In genomic region chr6:35133579-35134488, GRCm38 (mm10) we compare ENCODE assay signal across 7 mouse cellular contexts. TPM values are rescaled to one million over a fixed set of nuclear protein-coding genes. Genes with fewer than 3 reads are reported as not detected.
A peak's percentile ranks its signal among the peaks of the same experiment; 100 is the strongest.
DNase-seq lines count a peak whose midpoint lies in the region; ATAC-seq lines count a peak whose summit lies in the region.

Gene Cnot4 (minus strand): TSS chr6:35133724.

- H3K27ac ChIP-seq in embryonic facial prominence, embryonic 12.5 days, result peak within 1 kb of the TSS; percentile 92
- peak within 1 kb of the TSS; percentile 68 for H3K27ac ChIP-seq in limb, embryonic 11.5 days (replicated peaks; ENCODE audit: low read depth, low read length)
- peak within 1 kb of the TSS; percentile 89 for H3K27ac ChIP-seq in midbrain, embryonic 14.5 days (replicated peaks; ENCODE audit: low read depth, low read length)

- peaks cover 10% of the 10 kb centered on the region for H3K4me1 ChIP-seq in embryonic facial prominence, embryonic 12.5 days
- 0 out of 2 replicates have a peak, but pooled peaks cover 2% of the 10 kb centered on the region for H3K4me1 ChIP-seq in limb, embryonic 11.5 days (ENCODE audit: control insufficient read depth, insufficient read depth, low read length)
- peaks cover 10% of the 10 kb centered on the region for H3K4me1 ChIP-seq in midbrain, embryonic 14.5 days (ENCODE audit: control insufficient read depth, insufficient read depth, low read length)

- H3K4me3 ChIP-seq in embryonic facial prominence, embryonic 12.5 days, result peak within 1 kb of the TSS; percentile 84
- peak within 1 kb of the TSS; percentile 80 for H3K4me3 ChIP-seq in limb, embryonic 11.5 days (ENCODE audit: low read depth, low read length)
- peak within 1 kb of the TSS; percentile 67 for H3K4me3 ChIP-seq in midbrain, embryonic 14.5 days (replicated peaks; ENCODE audit: low read depth, low read length)

- no peaks in the 10 kb centered on the region for H3K27me3 ChIP-seq in embryonic facial prominence, embryonic 12.5 days
- H3K27me3 ChIP-seq in limb, embryonic 11.5 days (ENCODE audit: control insufficient read depth, insufficient read depth, low read length), result no peaks in the 10 kb centered on the region
- H3K27me3 ChIP-seq in midbrain, embryonic 14.5 days (ENCODE audit: control insufficient read depth, insufficient read depth, low read length), result no peaks in the 10 kb centered on the region

- H3K9ac ChIP-seq in embryonic facial prominence, embryonic 12.5 days, result peak within 1 kb of the TSS; percentile 91
- H3K9ac ChIP-seq in limb, embryonic 11.5 days (ENCODE audit: low read length), result peak within 1 kb of the TSS; percentile 86
- H3K9ac ChIP-seq in midbrain, embryonic 14.5 days (replicated peaks; ENCODE audit: low read length), result peak within 1 kb of the TSS; percentile 82

- H3K36me3 ChIP-seq in embryonic facial prominence, embryonic 12.5 days, result no peaks in the 10 kb centered on the region
- no peaks in the 10 kb centered on the region for H3K36me3 ChIP-seq in limb, embryonic 11.5 days (ENCODE audit: control insufficient read depth, insufficient read depth, low read length)
- H3K36me3 ChIP-seq in midbrain, embryonic 14.5 days (ENCODE audit: control insufficient read depth, insufficient read depth, low read length), result no peaks in the 10 kb centered on the region

- peak within 1 kb of the TSS; percentile 93 for H3K4me2 ChIP-seq in embryonic facial prominence, embryonic 12.5 days (replicated peaks)
- H3K4me2 ChIP-seq in limb, embryonic 11.5 days (ENCODE audit: low read depth, severe bottlenecking), result peak within 1 kb of the TSS; percentile 94
- peak within 1 kb of the TSS; percentile 76 for H3K4me2 ChIP-seq in midbrain, embryonic 14.5 days (ENCODE audit: low read length)

- no peaks in the 10 kb centered on the region for H3K9me3 ChIP-seq in embryonic facial prominence, embryonic 12.5 days
- H3K9me3 ChIP-seq in limb, embryonic 11.5 days (ENCODE audit: control insufficient read depth, low read length), result no peaks in the 10 kb centered on the region
- H3K9me3 ChIP-seq in midbrain, embryonic 14.5 days (ENCODE audit: control insufficient read depth, low read length), result no peaks in the 10 kb centered on the region

- under 1% methylated on average over 55 of the region's 55 CpGs for WGBS in embryonic facial prominence, embryonic 12.5 days
- under 1% methylated on average over 55 of the region's 55 CpGs for WGBS in limb, embryonic 11.5 days
- WGBS in midbrain, embryonic 14.5 days, result under 1% methylated on average over 55 of the region's 55 CpGs

- peak; percentile 98 for DNase-seq in adrenal gland, postnatal 25 days
- peak; percentile 100 for DNase-seq in heart, adult 11 months
- peak; percentile 98 for DNase-seq in kidney, adult 18-20 months
- peak; percentile 99 for DNase-seq in limb, embryonic 11.5 days (ENCODE audit: low spot score)
- peak; percentile 99 for DNase-seq in midbrain, embryonic 14.5 days
- DNase-seq in spleen, adult 18-20 months, result peak; percentile 96 to 99

- ATAC-seq in embryonic facial prominence, embryonic 12.5 days (ENCODE audit: insufficient number of reproducible peaks, insufficient read depth, low FRiP score, low TSS enrichment), result peak; percentile 99
- ATAC-seq in limb, embryonic 11.5 days (ENCODE audit: insufficient number of reproducible peaks, low FRiP score, low TSS enrichment, low read depth), result peak; percentile 99
- peak; percentile 99 for ATAC-seq in midbrain, embryonic 14.5 days (ENCODE audit: low FRiP score, low TSS enrichment)

RNA-seq across cellular contexts. Expression of gene Cnot4, which starts in this region (rescaled TPM):
- 25.0 and 35.4 TPM in 2 replicates for total RNA-seq in adrenal gland, postnatal 25 days (2021)
- polyA plus RNA-seq in embryonic facial prominence, embryonic 12.5 days (2016; fragmentation: Nextera tagmentation; extraction: Ambion mirVana), result 27.9 and 31.9 TPM in 2 replicates
- 35.7 and 39.8 TPM in 2 replicates for polyA plus RNA-seq in limb, embryonic 11.5 days (2014; fragmentation: Nextera tagmentation; extraction: Ambion mirVana)
- 35.2 and 39.0 TPM in 2 replicates for polyA plus RNA-seq in midbrain, embryonic 14.5 days (2014; fragmentation: Nextera tagmentation; extraction: Ambion mirVana)

Comparison
In these comparisons a context has a peak if more than half of its experiments do, and no peak if none do; other contexts are left out.
1. Peak in every context shown above with its lines: DNase-seq, ATAC-seq, H3K4me3 ChIP-seq and H3K27ac ChIP-seq.